ENCODE assay signal across 24 mouse cellular contexts in the genomic region with DNA sequence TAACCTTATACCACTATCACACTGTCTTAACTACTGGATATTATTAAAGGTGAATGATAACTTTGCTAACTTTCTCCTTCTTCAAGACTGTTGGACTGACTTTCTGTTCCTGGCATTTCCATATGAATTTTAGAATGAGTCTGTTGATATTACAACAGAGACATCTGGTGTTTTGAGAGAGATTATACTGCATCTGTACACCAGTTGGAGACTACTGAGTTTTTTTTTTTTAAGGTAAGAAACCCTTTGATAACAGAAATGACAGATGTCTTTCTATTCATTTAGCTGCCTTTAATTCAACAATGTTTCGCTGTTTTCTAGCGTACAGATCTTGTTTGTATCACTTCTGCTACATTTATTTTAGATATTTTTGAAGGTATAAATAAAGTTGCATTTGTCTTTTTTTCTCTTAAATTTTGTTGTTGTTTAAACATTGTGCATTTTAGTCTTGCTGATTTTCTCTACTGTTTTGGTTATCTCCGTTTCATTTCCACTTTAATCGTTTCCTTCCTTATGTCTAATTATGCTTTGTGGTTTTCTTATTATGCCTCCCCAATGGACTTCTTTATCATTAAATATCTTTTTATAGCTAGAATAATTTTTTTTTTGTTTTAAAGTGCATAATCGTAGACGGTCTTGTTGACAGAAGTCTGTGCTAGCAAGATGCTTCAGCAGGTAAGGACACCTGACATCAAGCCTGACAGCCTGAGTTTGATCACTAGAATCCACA. TPM values are rescaled to one million over a fixed set of nuclear protein-coding genes. Genes with fewer than 3 reads are reported as not detected.
"Had no signal": no experiment of that assay in that cellular context is flagged by ENCODE, and none has a peak within 500 bp of the region (broad histone marks: within the 10 kb centered on the region; RNA-seq: fewer than 3 reads in every experiment).

No protein-coding gene starts in this region.

- H3K9ac ChIP-seq: liver, embryonic 13.5 days; liver, embryonic 15.5 days; liver, postnatal 0 days; lung, embryonic 15.5 days; midbrain, embryonic 12.5 days; neural tube, embryonic 12.5 days; stomach, embryonic 15.5 days had no signal

- H3K27me3 ChIP-seq: liver, embryonic 13.5 days; liver, embryonic 15.5 days; lung, embryonic 15.5 days; neural tube, embryonic 12.5 days; stomach, embryonic 15.5 days had no signal

- H3K4me1 ChIP-seq: lung, embryonic 15.5 days; midbrain, embryonic 12.5 days; neural tube, embryonic 12.5 days; stomach, embryonic 15.5 days had no signal

- H3K4me2 ChIP-seq: liver, embryonic 13.5 days; liver, embryonic 15.5 days; lung, embryonic 15.5 days; midbrain, embryonic 12.5 days; neural tube, embryonic 12.5 days; stomach, embryonic 15.5 days had no signal

- H3K36me3 ChIP-seq: liver, embryonic 13.5 days; liver, embryonic 15.5 days; lung, embryonic 15.5 days; midbrain, embryonic 12.5 days; neural tube, embryonic 12.5 days; stomach, embryonic 15.5 days had no signal

- H3K27ac ChIP-seq: liver, embryonic 13.5 days; liver, embryonic 15.5 days; lung, embryonic 15.5 days; macrophage; midbrain, embryonic 12.5 days; neural tube, embryonic 12.5 days; stomach, embryonic 15.5 days; stomach, postnatal 0 days had no signal

- ATAC-seq: liver, postnatal 0 days; lung, postnatal 0 days; midbrain, embryonic 16.5 days had no signal

- H3K4me3 ChIP-seq: liver, embryonic 13.5 days; liver, embryonic 15.5 days; lung, embryonic 15.5 days; midbrain, embryonic 12.5 days; neural tube, embryonic 12.5 days; stomach, embryonic 15.5 days had no signal

- H3K9me3 ChIP-seq: liver, embryonic 13.5 days; liver, embryonic 15.5 days; lung, embryonic 15.5 days; midbrain, embryonic 12.5 days; neural tube, embryonic 12.5 days; stomach, embryonic 15.5 days had no signal

- DNase-seq: liver, embryonic 13.5 days; liver, postnatal 0 days; lung, adult 2 months; lung, postnatal 14 days; lung, postnatal 36 days; midbrain, embryonic 14.5 days; right cerebral cortex, postnatal 14 days; thymus, adult 2 months; thymus, postnatal 36 days had no signal

RNA-seq across cellular contexts. Expression of a gene that starts 27.9 kb away (rescaled TPM):
- total RNA-seq: megakaryocyte, adult 5-6 weeks; monocyte, adult 5-6 weeks; neutrophil, adult 5-6 weeks had no signal
- polyA plus RNA-seq: macrophage; neural tube, embryonic 14.5 days had no signal

RNA-seq across cellular contexts. Expression of a gene that starts 42.9 kb away (rescaled TPM):
- total RNA-seq: monocyte, adult 5-6 weeks had no signal

RNA-seq across cellular contexts. Expression of a gene that starts 46.4 kb away (rescaled TPM):
- total RNA-seq: megakaryocyte, adult 5-6 weeks; monocyte, adult 5-6 weeks; neutrophil, adult 5-6 weeks had no signal
- polyA plus RNA-seq: liver, embryonic 13.5 days; liver, embryonic 15.5 days; liver, postnatal 0 days; lung, embryonic 15.5 days; lung, postnatal 0 days; macrophage; midbrain, embryonic 14.5 days; neural tube, embryonic 12.5 days; neural tube, embryonic 14.5 days; spleen, adult 2 months; stomach, embryonic 15.5 days; stomach, postnatal 0 days; testis, adult 2 months had no signal
